Mouse (Mus musculus): ENCODE results near the gene Rab5b.
"Not testable (repeated sequence)": the region's sequence is repeated elsewhere in the genome, so short reads cannot be mapped to it uniquely, and the experiment has no call there.

Rab5b gene

GRCm38 (mm10) chr10:128695992-128696807 lies at the start of gene Rab5b:
Rab5b (minus strand) TSS chr10:128696264.
- DNase-seq = peak; percentile 99

- peak; percentile 34 for DNase-seq
Observed at GRCm38 (mm10) chr10:128744680-128745601, 48.9 kb upstream of the Rab5b start, which contains the start of gene Dgka. Dgka (minus strand) TSS chr10:128744855.

GRCm38 (mm10) chr10:128744211-128744610 lies 48.1 kb upstream of the Rab5b start:
- no peak for DNase-seq

GRCm38 (mm10) chr10:128743791-128744191 lies 47.7 kb upstream of the Rab5b start:
- DNase-seq = peak; percentile 75

GRCm38 (mm10) chr10:128743235-128743634 lies 47.2 kb upstream of the Rab5b start:
- DNase-seq = peak; percentile 4

GRCm38 (mm10) chr10:128742616-128743015 lies 46.6 kb upstream of the Rab5b start:
- no peak for DNase-seq

- no peak for DNase-seq
Observed at GRCm38 (mm10) chr10:128740296-128740695, 44.2 kb upstream of the Rab5b start.

- DNase-seq = peak; percentile 17
Observed at GRCm38 (mm10) chr10:128737435-128737834, 41.4 kb upstream of the Rab5b start.

- DNase-seq = no peak
Observed at GRCm38 (mm10) chr10:128731992-128732391, 35.9 kb upstream of the Rab5b start.

- DNase-seq = peak; percentile 81
Observed at GRCm38 (mm10) chr10:128731002-128731433, 35.0 kb upstream of the Rab5b start.

GRCm38 (mm10) chr10:128728059-128728458 lies 32.0 kb upstream of the Rab5b start:
- DNase-seq = no peak

- not testable (repeated sequence) for DNase-seq
Observed at GRCm38 (mm10) chr10:128725466-128725865, 29.4 kb upstream of the Rab5b start.

GRCm38 (mm10) chr10:128715559-128716537 lies 19.8 kb upstream of the Rab5b start:
- DNase-seq = no peak

- DNase-seq = not testable (repeated sequence)
Observed at GRCm38 (mm10) chr10:128711318-128711717, 15.3 kb upstream of the Rab5b start.

GRCm38 (mm10) chr10:128705317-128705693 lies 9.2 kb upstream of the Rab5b start:
- DNase-seq = no peak

GRCm38 (mm10) chr10:128704491-128705316 lies 8.6 kb upstream of the Rab5b start, which contains the start of gene Cdk2:
Cdk2 (minus strand) TSS chr10:128705031.
- peak; percentile 96 for DNase-seq

GRCm38 (mm10) chr10:128703895-128704294 lies 7.8 kb upstream of the Rab5b start, which contains the start of gene Pmel:
Pmel (plus strand) TSS chr10:128704195.
- no peak for DNase-seq

GRCm38 (mm10) chr10:128702328-128703007 lies 6.4 kb upstream of the Rab5b start:
- no peak for DNase-seq

GRCm38 (mm10) chr10:128700712-128701111 lies 4.6 kb upstream of the Rab5b start:
- DNase-seq = no peak

- no peak for DNase-seq
Observed at GRCm38 (mm10) chr10:128699611-128700010, 3.5 kb upstream of the Rab5b start.
